Mouse (Mus musculus) left cerebral cortex, postnatal 10 days (tissue): ENCODE measurements around the gene Vsig8. TPM values are rescaled to one million over a fixed set of nuclear protein-coding genes. Genes with fewer than 3 reads are reported as not detected.

Experiments used
- DNase-seq, 2 experiments: peaks; one replicate each; pipeline ENCODE4 v3.0.0; 2021 to 2022; ENCODE audit warnings: low spot score in 2 of 2, mixed read lengths in 1 of 2; ENCODE audit errors: extremely low spot score in 1 of 2
- intact Hi-C: fragments of 180-260 bp; cut with DNase I; formaldehyde crosslinking; loops from one replicate; pipeline ENCODE4 v1.15.1; 2025
- total RNA-seq, 2 experiments: library from RNA; stranded (reverse); gene quantifications; 2 replicates each; pipeline ENCODE4 v1.2.3; 2021

The Vsig8 gene
- total RNA-seq, 2 experiments from 2014 or later: 0.53 to 1.4 TPM

DNA sequence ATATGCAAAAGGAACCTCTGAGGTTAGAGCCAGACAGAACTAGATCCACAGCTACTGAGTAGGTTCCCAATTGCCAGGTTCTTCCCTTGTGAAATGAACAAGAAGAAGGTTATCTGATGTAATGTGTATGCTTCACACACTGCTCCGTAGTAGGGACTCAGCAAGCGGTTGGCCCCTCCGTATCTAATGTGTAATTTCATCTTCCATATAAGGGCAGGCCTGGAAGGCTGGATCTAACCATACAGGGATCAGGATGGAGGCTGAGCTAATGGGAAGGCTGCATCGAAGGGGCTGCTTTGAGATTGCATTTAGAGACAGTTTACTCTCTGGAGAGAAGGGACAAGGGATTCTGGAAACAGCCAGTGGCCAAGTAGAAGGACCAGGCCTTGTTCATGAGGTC is 12.0 kb downstream of the Vsig8 start:
- no peak for DNase-seq

DNA sequence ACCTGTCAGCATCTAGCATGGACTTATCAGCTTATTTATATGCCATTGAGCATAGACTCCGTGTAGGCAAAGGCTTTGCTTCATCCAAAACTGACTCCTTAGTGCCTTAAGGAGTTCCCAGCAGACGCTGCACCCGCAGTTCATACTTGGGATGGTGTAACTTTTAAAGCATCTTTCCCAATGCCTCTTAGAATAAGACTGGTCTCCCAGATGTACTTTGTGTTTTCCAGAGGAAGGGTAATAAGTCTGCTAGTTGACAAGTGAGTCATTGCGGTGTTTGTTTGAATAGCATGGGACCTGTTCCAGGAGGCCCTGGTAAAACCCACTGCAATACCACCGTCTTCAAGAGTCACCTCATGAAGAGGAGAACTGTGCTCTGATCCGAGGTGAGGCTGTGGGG is 24.4 kb downstream of the Vsig8 start:
- DNase-seq: no peak
- intact Hi-C loops: no loop called here

More for the DNA sequence above, 12.0 kb downstream of the Vsig8 start:
- intact Hi-C loops: no loop called here

DNA sequence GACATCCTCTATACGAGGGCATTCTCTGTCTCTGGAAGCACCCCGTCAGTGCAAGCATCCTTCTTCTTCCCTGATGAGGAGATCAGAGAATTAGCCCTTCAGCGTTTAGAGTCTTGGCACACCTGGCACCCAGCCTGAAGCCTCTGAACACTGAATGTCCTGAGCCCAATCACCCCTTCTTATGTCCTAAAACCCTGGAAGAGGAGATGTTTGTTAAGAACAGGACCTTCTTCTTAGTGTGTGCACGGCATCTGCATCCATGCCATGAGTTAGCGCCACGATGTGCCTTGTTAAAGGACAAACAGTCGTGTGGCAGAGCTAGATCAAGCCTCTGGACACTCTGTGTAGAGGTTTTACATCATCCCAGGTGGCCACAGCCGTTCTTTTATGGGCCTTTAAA is 26.7 kb downstream of the Vsig8 start:
- intact Hi-C loops: no loop called here
- no peak for DNase-seq

DNA sequence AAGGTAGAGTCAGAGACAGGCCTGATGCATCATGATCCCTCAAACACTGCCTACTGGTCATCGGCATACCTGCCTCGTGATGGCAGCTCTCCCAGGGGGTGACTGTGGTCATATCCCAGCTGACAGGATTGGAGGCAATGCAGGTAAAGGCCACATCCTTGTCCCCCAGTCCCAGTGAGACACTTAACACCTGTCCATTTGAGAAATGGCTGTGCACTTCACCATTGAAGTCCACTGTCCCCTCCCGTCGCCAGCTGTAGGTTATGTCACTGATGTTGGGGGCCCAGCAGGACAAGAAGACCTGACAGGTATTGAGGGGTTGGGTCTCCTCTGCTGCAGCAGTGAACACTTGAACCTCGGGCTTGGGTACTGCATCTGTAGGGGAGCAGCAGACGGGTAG is 28.5 kb downstream of the Vsig8 start:
- intact Hi-C loops: no loop called here
- no peak for DNase-seq

DNA sequence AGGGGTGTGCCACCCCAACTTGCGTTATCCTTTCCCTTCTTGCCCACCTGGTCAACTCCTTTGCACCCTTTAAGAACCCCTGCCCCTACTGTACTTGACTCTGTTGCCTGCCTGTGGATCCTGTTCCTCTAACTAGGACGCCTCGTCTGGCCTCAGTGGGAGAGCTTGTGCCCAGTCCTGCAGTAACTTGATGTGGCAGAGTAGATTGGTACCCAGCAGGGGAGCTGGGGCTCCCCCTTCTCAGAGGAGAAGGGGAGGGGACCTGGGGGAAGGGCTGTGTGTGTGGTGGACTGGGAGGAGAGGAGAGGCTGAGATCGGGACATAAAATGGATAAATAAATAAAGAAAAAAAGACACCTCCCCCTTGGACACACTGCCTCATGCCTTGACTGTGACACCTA is 29.3 kb downstream of the Vsig8 start:
- DNase-seq: no peak
- intact Hi-C loops: no loop called here

GRCm38 (mm10) chr1:172585612-172586567 is 30.2 kb downstream of the Vsig8 start:
- intact Hi-C loops: no loop called here
- DNase-seq: no peak

- peak; percentile 13 to 50 for DNase-seq
- intact Hi-C loops: no loop called here
These were observed 34.6 kb downstream of the Vsig8 start, which contains the start of gene Slamf8 for GRCm38 (mm10) chr1:172590385-172590784. Gene Slamf8 (minus strand): TSS chr1:172590568.

DNA sequence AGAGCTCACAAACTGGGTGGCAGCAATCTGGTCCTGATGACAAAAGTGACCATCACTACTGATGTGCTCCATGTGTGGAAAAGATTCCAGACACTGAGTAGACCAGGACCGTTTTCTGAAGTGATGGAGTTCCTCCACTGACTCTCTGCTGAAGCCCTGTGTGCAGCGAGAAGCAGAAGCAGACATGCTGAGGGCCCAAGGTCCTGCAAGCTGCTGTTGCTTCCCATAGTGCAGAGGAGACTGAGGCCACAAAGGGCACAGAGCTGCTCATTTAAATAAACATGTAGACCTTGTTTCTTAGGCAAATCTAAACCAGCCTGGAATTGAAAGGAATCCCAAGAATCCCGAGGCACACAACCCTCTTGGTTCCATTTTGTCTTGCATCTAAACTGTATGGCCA is 37.6 kb downstream of the Vsig8 start:
- no peak for DNase-seq
- intact Hi-C loops: no loop called here

- DNase-seq: no peak
- intact Hi-C loops: no loop called here
These were observed 38.2 kb downstream of the Vsig8 start for GRCm38 (mm10) chr1:172593956-172594355.

DNA sequence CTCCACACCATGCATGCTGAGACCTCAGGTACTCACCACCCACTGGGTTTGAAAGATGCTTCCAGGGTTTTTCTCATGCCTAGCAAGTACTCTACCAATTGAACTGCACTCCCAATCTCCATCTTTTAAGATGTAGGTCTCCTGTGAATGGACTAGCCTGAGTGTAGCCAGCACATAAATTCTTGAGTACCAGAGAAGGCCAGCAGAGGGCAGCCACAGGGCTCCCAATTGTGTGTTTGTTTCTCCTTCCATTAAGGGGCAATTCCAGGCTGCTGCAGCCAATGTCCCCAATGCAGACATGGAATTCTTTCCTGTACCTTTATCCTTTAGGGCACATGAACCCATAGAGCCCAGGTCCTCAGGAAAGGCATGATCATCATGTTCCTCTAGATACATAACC is 38.8 kb downstream of the Vsig8 start:
- DNase-seq: peak in 1 of 2 experiments; percentile 40
- intact Hi-C loops: no loop called here

GRCm38 (mm10) chr1:172602326-172602725 is 46.6 kb downstream of the Vsig8 start, which contains the start of gene Fcrl6:
Gene Fcrl6 (minus strand): TSS chr1:172602551.
- intact Hi-C loops: no loop called here
- no peak for DNase-seq

DNA sequence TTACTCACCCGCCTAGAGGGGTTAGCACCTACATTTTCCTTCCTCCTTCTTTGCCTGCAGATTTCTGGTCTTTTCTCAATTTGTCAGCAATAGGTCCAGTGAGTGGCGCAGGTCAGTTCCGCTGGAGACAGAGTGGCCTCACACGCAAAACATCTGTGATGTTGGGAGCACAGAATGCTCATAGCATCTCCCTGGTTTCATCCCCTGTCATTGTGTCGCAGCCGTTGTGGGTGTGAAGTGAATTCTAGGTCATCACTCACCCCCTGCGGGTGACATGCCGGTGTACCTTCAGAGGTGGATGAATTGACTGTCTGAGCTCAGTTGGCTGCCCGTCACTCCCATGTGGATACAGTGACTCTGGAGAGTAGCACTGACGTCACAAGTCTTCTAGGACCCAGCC is 55.6 kb downstream of the Vsig8 start:
- intact Hi-C loops: loop anchor here (5.0 kb wide), 1 partner anchor 79 kb away; no protein-coding TSS in a partner anchor
- DNase-seq: no peak

- no peak for DNase-seq
- intact Hi-C loops: loop anchor here (5.0 kb wide), 1 partner anchor 80 kb away; no protein-coding TSS in a partner anchor
These were observed 57.0 kb downstream of the Vsig8 start for GRCm38 (mm10) chr1:172612745-172613144.

Other genes with a start within 250 kb of the Vsig8 start
- 10 to 100 TPM; 77.8 to 84.5 TPM for gene Kcnj9, start 226.6 kb upstream of the Vsig8 start, total RNA-seq
- gene Kcnj10, start 214.7 kb upstream of the Vsig8 start, total RNA-seq: 10 to 100 TPM; 68.5 to 69.3 TPM
- 10 to 100 TPM in 1 of 2 experiments, 1 to 10 TPM in 1; 9.8 to 10.6 TPM for gene Pigm, start 179.4 kb upstream of the Vsig8 start, total RNA-seq
- gene Slamf9, start 80.6 kb upstream of the Vsig8 start, total RNA-seq: under 1 TPM; 0.43 to 0.81 TPM
- 10 to 100 TPM; 19.2 to 27.4 TPM for gene Igsf9, start 74.2 kb upstream of the Vsig8 start, total RNA-seq
- gene Tagln2, start 55.9 kb upstream of the Vsig8 start, total RNA-seq: 10 to 100 TPM; 17.0 to 18.6 TPM
- 1 to 10 TPM; 3.1 to 4.3 TPM for gene Cfap45, start 35.1 kb upstream of the Vsig8 start, total RNA-seq
- gene Slamf8, start 34.6 kb downstream of the Vsig8 start, total RNA-seq: not detected
- not detected for gene Fcrl6, start 46.6 kb downstream of the Vsig8 start, total RNA-seq
- gene Dusp23, start 77.0 kb downstream of the Vsig8 start, total RNA-seq: 1 to 10 TPM; 7.7 to 8.2 TPM
- gene Crp, start 142.1 kb downstream of the Vsig8 start, total RNA-seq: not detected